Mouse (Mus musculus): ENCODE data around the gene Olig3. TPM values are rescaled to one million over a fixed set of nuclear protein-coding genes. Genes with fewer than 3 reads are reported as not detected.

Gene Olig3
- total RNA-seq, 1 experiment = 0.80 TPM

GRCm38 (mm10) chr10:19362861-19363260, 6.5 kb downstream of the Olig3 start:
- H3K9ac ChIP-seq (ENCODE audit: insufficient read depth, low read depth, low read length, poor library complexity, severe bottlenecking) = no peak overlapping the region
- H3K9me3 ChIP-seq (ENCODE audit: control insufficient read depth, insufficient read depth, low read depth, low read length) = no peaks in the 10 kb centered on the region
- no peak for DNase-seq (ENCODE audit: low read depth, low spot score)
- no peak for TF ChIP-seq ZC3H11A (IDR thresholded peaks at IDR 0.05; ENCODE audit: borderline replicate concordance, low read depth, low read length)
- TF ChIP-seq HCFC1 (IDR thresholded peaks at IDR 0.05; ENCODE audit: borderline replicate concordance, insufficient read depth, low read length) = no peak
- no peak for TF ChIP-seq CHD2 (IDR thresholded peaks at IDR 0.05; ENCODE audit: low read depth, low read length)
- TF ChIP-seq MAFK (IDR thresholded peaks at IDR 0.05; ENCODE audit: insufficient read depth, low read depth, low read length) = no peak
- TF ChIP-seq ZNF384 (IDR thresholded peaks at IDR 0.05; ENCODE audit: low read depth, low read length) = no peak
- no peak overlapping the region for H3K4me3 ChIP-seq (ENCODE audit: insufficient read depth in 1 of 2, low read depth in 1 of 2, low read length in 2 of 2, poor library complexity in 1 of 2, severe bottlenecking in 1 of 2)
- no peak overlapping the region for H3K27ac ChIP-seq (ENCODE audit: insufficient read depth, low read depth, low read length, poor library complexity, severe bottlenecking)
- H3K4me1 ChIP-seq (ENCODE audit: control insufficient read depth in 2 of 2, insufficient read depth in 2 of 2, low read length in 2 of 2, poor library complexity in 1 of 2) = no peaks in the 10 kb centered on the region
- in situ Hi-C loops (cut with MboI; ENCODE audit: low sequenced_read_pairs in 2 of 2, unreplicated experiment in 2 of 2) = no loop called here
- H3K36me3 ChIP-seq (ENCODE audit: control insufficient read depth, insufficient read depth, low read length, poor library complexity, severe bottlenecking) = no peaks in the 10 kb centered on the region

DNA sequence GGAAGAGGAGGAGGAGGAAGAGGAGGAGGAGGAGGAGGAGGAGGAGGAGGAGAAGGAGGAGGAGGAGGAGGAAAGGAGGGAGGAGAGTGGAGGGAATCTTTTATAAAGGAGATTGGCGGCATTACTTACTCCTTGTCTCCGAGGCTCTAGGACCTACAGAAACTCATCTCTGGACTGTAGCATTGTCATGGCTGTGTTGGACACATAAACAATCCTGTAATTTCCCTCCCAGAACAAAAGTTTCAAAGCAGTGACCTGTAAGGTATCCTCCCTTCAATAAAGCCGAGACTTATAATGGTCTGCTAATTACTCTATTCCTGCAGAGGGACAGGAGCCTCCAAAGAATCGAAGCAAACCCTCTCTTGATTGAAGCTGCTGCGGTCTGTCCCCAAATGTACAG, 7.0 kb downstream of the Olig3 start:
- no peak overlapping the region for H3K4me3 ChIP-seq (ENCODE audit: insufficient read depth in 1 of 2, low read depth in 1 of 2, low read length in 2 of 2, poor library complexity in 1 of 2, severe bottlenecking in 1 of 2)
- no peak overlapping the region for H3K9ac ChIP-seq (ENCODE audit: insufficient read depth, low read depth, low read length, poor library complexity, severe bottlenecking)
- DNase-seq (ENCODE audit: low read depth, low spot score) = no peak
- no peaks in the 10 kb centered on the region for H3K36me3 ChIP-seq (ENCODE audit: control insufficient read depth, insufficient read depth, low read length, poor library complexity, severe bottlenecking)
- in situ Hi-C loops (cut with MboI; ENCODE audit: low sequenced_read_pairs in 2 of 2, unreplicated experiment in 2 of 2) = no loop called here
- H3K4me1 ChIP-seq (ENCODE audit: control insufficient read depth in 2 of 2, insufficient read depth in 2 of 2, low read length in 2 of 2, poor library complexity in 1 of 2) = no peaks in the 10 kb centered on the region
- TF ChIP-seq MAFK (IDR thresholded peaks at IDR 0.05; ENCODE audit: insufficient read depth, low read depth, low read length) (no peak), ZNF384 (IDR thresholded peaks at IDR 0.05; ENCODE audit: low read depth, low read length) (no peak), CHD2 (IDR thresholded peaks at IDR 0.05; ENCODE audit: low read depth, low read length) (no peak), HCFC1 (IDR thresholded peaks at IDR 0.05; ENCODE audit: borderline replicate concordance, insufficient read depth, low read length) (no peak), ZC3H11A (IDR thresholded peaks at IDR 0.05; ENCODE audit: borderline replicate concordance, low read depth, low read length) (no peak)
- H3K27ac ChIP-seq (ENCODE audit: insufficient read depth, low read depth, low read length, poor library complexity, severe bottlenecking) = no peak overlapping the region
- no peaks in the 10 kb centered on the region for H3K9me3 ChIP-seq (ENCODE audit: control insufficient read depth, insufficient read depth, low read depth, low read length)

DNA sequence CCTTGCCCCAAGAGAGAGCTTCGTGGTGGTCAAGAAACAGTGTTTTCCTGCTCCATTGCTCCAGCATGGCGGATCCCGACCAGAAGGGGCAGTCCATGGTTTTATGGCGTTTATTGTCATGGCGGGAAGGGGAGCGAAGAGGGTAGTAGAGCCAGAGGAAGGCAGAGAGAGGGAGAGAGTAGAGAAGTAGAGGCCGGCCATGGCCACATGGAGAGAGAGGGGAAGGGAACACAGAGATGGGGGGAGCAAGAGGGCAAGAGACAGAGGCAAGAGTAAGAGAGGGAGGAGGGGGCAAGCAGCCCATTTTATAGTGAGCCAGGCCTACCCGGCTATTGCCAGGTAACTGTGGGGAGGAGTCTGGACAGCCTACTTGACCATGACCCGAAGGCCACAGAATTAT, 12.8 kb downstream of the Olig3 start:
- no peaks in the 10 kb centered on the region for H3K36me3 ChIP-seq (ENCODE audit: control insufficient read depth, insufficient read depth, low read length, poor library complexity, severe bottlenecking)
- no peaks in the 10 kb centered on the region for H3K9me3 ChIP-seq (ENCODE audit: control insufficient read depth, insufficient read depth, low read depth, low read length)
- no peak overlapping the region for H3K4me3 ChIP-seq (ENCODE audit: insufficient read depth in 1 of 2, low read depth in 1 of 2, low read length in 2 of 2, poor library complexity in 1 of 2, severe bottlenecking in 1 of 2)
- no peaks in the 10 kb centered on the region for H3K4me1 ChIP-seq (ENCODE audit: control insufficient read depth in 2 of 2, insufficient read depth in 2 of 2, low read length in 2 of 2, poor library complexity in 1 of 2)
- no peak overlapping the region for H3K9ac ChIP-seq (ENCODE audit: insufficient read depth, low read depth, low read length, poor library complexity, severe bottlenecking)
- no peak for TF ChIP-seq CHD2 (IDR thresholded peaks at IDR 0.05; ENCODE audit: low read depth, low read length)
- no peak for TF ChIP-seq ZC3H11A (IDR thresholded peaks at IDR 0.05; ENCODE audit: borderline replicate concordance, low read depth, low read length)
- TF ChIP-seq HCFC1 (IDR thresholded peaks at IDR 0.05; ENCODE audit: borderline replicate concordance, insufficient read depth, low read length) = no peak
- TF ChIP-seq ZNF384 (IDR thresholded peaks at IDR 0.05; ENCODE audit: low read depth, low read length) = no peak
- no peak for TF ChIP-seq MAFK (IDR thresholded peaks at IDR 0.05; ENCODE audit: insufficient read depth, low read depth, low read length)
- in situ Hi-C loops (cut with MboI; ENCODE audit: low sequenced_read_pairs in 2 of 2, unreplicated experiment in 2 of 2) = no loop called here
- H3K27ac ChIP-seq (ENCODE audit: insufficient read depth, low read depth, low read length, poor library complexity, severe bottlenecking) = no peak overlapping the region
- no peak for DNase-seq (ENCODE audit: low read depth, low spot score)

GRCm38 (mm10) chr10:19370146-19370545, 13.8 kb downstream of the Olig3 start:
- no peak for DNase-seq (ENCODE audit: low read depth, low spot score)
- no peak overlapping the region for H3K4me3 ChIP-seq (ENCODE audit: insufficient read depth in 1 of 2, low read depth in 1 of 2, low read length in 2 of 2, poor library complexity in 1 of 2, severe bottlenecking in 1 of 2)
- no peaks in the 10 kb centered on the region for H3K4me1 ChIP-seq (ENCODE audit: control insufficient read depth in 2 of 2, insufficient read depth in 2 of 2, low read length in 2 of 2, poor library complexity in 1 of 2)
- TF ChIP-seq HCFC1 (IDR thresholded peaks at IDR 0.05; ENCODE audit: borderline replicate concordance, insufficient read depth, low read length) (no peak), ZC3H11A (IDR thresholded peaks at IDR 0.05; ENCODE audit: borderline replicate concordance, low read depth, low read length) (no peak), MAFK (IDR thresholded peaks at IDR 0.05; ENCODE audit: insufficient read depth, low read depth, low read length) (no peak), ZNF384 (IDR thresholded peaks at IDR 0.05; ENCODE audit: low read depth, low read length) (no peak), CHD2 (IDR thresholded peaks at IDR 0.05; ENCODE audit: low read depth, low read length) (no peak)
- in situ Hi-C loops (cut with MboI; ENCODE audit: low sequenced_read_pairs in 2 of 2, unreplicated experiment in 2 of 2) = no loop called here
- H3K9ac ChIP-seq (ENCODE audit: insufficient read depth, low read depth, low read length, poor library complexity, severe bottlenecking) = no peak overlapping the region
- no peak overlapping the region for H3K27ac ChIP-seq (ENCODE audit: insufficient read depth, low read depth, low read length, poor library complexity, severe bottlenecking)
- H3K9me3 ChIP-seq (ENCODE audit: control insufficient read depth, insufficient read depth, low read depth, low read length) = no peaks in the 10 kb centered on the region
- no peaks in the 10 kb centered on the region for H3K36me3 ChIP-seq (ENCODE audit: control insufficient read depth, insufficient read depth, low read length, poor library complexity, severe bottlenecking)

DNA sequence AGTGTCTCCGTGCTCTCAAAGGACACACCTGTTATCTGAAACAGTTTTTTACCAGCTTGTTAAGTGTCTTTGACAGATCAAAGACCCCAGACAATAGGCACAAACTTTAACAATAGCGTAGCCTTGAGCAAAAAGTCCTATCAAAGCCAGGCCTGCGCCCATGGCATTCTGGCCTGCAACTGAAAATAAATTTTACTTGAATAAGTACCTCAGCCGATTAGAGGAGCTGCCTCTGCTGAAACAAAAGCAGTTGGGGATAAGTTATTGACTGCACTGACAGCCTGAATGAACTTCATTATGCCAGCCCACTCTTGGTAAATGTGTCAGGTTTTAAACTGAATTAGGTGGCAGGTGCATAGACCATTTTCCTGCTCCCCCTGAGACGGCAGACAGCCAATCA, 15.9 kb downstream of the Olig3 start:
- in situ Hi-C loops (cut with MboI; ENCODE audit: low sequenced_read_pairs in 2 of 2, unreplicated experiment in 2 of 2) = no loop called here
- TF ChIP-seq ZC3H11A (IDR thresholded peaks at IDR 0.05; ENCODE audit: borderline replicate concordance, low read depth, low read length) (no peak), HCFC1 (IDR thresholded peaks at IDR 0.05; ENCODE audit: borderline replicate concordance, insufficient read depth, low read length) (no peak), ZNF384 (IDR thresholded peaks at IDR 0.05; ENCODE audit: low read depth, low read length) (no peak), MAFK (IDR thresholded peaks at IDR 0.05; ENCODE audit: insufficient read depth, low read depth, low read length) (no peak), CHD2 (IDR thresholded peaks at IDR 0.05; ENCODE audit: low read depth, low read length) (no peak)
- Histone ChIP-seq H3K9me3 (ENCODE audit: control insufficient read depth, insufficient read depth, low read depth, low read length) (no peaks in the 10 kb centered on the region), H3K27ac (ENCODE audit: insufficient read depth, low read depth, low read length, poor library complexity, severe bottlenecking) (no peak overlapping the region), H3K36me3 (ENCODE audit: control insufficient read depth, insufficient read depth, low read length, poor library complexity, severe bottlenecking) (no peaks in the 10 kb centered on the region), H3K9ac (ENCODE audit: insufficient read depth, low read depth, low read length, poor library complexity, severe bottlenecking) (no peak overlapping the region), H3K4me1 (ENCODE audit: control insufficient read depth in 2 of 2, insufficient read depth in 2 of 2, low read length in 2 of 2, poor library complexity in 1 of 2) (no peaks in the 10 kb centered on the region), H3K4me3 (ENCODE audit: insufficient read depth in 1 of 2, low read depth in 1 of 2, low read length in 2 of 2, poor library complexity in 1 of 2, severe bottlenecking in 1 of 2) (no peak overlapping the region)
- DNase-seq (ENCODE audit: low read depth, low spot score) = no peak
